Mouse (Mus musculus): ENCODE results near the gene N4bp1. TPM values are rescaled to one million over a fixed set of nuclear protein-coding genes. Genes with fewer than 3 reads are reported as not detected.

Gene N4bp1
- total RNA-seq, 2 experiments from 2014 or later, result 19.6 to 24.6 TPM

DNA sequence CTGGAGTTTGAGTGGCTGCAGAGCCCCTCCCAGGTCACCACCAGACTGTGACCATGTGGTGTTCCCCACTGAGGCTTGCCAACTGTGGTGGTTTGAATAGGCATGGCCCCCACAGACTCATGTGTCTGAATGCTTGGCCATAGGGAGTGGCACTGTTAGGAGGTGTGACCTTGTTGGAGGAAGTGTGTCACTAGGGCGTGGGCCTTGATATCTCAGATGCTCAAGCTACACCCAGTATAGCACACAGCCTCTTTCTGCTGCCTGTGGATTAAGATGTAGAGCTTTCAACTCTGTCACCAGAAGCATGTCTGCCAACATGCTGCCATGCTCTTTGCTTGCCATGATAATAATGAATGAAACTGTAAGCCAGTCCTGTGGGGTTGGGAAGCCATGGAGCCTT, 51.1 kb downstream of the N4bp1 start:
- intact Hi-C loops (cut with DNase I), result no loop called here
- no peak for DNase-seq

DNA sequence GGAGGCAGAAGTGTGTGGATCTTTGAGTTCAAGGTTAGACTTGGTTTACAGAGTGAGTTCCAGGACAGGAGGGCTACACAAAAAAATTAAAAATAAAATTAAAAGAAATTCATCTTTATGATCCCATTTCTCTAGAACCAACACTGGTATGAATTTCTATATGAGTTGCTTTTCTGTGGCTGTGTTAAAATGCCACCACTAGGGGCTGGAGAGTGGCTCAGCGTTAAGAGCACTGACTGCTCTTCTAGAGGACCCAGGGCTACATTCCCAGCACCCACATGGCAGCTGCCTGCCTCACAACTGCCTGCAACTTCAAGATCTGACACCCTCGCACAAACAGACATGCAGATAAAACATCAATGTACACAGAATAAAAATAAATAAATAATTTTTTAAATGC, 56.1 kb downstream of the N4bp1 start:
- DNase-seq, result no peak
- intact Hi-C loops (cut with DNase I), result no loop called here

DNA sequence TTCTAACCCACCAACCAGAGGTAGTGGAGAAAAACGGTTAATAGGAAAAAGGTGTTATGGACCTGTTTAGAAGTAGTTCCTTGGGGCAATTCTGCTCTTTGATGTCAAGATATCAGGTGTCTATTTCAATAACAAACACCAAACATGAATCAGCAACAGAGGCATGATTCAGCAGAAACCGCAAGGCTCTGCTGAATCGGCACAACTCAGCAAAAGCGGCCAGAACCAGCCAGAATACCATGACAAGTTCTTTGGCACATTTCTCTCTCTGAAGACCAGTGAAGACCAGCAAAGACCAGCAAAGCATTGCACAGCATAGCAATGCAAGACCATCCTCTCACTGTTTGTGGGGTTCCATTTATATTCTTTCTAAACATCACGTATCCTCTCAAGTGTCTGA, 57.9 kb downstream of the N4bp1 start:
- DNase-seq, result no peak
- intact Hi-C loops (cut with DNase I), result no loop called here

DNA sequence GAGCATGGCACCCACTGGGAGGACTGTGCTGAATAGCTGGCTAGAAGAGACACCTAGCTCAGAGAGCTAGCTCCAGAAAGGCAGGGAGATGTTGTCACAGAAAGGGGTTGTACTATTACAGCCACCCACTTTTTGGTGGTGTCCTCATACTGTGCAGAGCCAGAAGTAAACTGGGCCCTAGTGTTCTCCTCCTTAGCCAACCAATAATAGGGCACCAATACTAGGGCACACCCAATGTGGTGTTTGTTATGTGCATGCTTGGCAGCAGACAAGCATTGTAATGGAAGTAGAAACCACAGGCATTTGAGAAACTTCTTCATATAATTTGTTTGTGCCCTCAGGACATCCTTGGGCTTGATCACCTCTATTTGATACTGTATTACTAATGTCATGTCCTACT, 58.5 kb downstream of the N4bp1 start:
- intact Hi-C loops (cut with DNase I), result no loop called here
- DNase-seq, result no peak

DNA sequence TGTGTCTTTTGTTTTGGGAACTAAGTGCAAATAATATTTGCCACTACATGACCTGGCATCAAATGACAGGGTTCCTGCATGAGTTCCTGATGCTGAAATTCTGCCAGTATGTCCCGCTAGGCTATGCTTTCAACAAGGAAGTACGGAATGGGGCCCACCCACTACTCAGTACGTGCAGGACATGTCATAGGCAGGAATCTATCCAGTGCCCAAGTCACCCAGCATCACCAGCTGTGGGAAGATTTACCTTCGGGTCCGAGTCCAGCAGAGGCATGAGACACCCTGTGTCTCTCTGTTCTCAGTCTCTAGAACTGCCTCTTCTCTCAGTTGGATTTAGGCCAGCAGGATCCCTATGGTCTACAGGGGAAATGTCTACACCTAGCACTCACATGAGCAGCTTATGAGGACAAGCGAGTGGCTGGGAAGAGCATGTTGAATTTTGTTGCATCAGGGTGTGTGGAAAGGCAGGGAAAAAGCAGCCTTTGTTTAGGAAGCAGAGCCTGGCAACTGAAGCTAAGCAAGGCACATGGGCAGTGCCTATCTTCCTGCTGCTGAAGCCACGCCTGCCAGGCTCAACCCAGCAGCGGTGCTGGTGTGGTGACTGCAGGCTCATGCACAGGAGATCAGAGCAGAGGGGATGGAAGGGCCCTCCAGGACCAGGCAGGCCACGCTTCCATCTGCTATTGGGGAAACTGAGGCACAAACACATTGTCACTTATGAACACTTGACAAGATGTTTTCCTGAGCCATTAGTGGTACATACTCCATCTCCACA, 59.2 kb downstream of the N4bp1 start:
- intact Hi-C loops (cut with DNase I), result no loop called here
- DNase-seq, result no peak

DNA sequence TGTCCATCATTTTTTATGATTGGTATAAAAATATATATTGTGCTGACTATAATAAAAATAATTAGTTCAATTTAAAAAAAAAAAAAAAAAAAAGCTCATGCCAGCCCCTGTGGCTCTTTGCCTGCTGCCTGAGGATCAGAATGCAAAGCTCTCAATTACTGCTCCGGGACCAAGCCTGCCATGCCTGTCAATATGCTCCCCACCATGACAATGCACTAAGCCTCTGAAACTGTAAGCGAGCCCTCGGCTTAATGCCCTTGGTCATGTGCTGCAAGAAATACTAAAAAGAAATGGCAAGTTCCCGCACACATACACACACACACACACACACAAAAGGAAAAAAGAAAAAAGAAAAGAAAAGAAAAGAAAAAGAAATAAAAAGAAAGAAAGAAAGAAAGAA, 60.3 kb downstream of the N4bp1 start:
- intact Hi-C loops (cut with DNase I), result no loop called here
- no peak for DNase-seq

DNA sequence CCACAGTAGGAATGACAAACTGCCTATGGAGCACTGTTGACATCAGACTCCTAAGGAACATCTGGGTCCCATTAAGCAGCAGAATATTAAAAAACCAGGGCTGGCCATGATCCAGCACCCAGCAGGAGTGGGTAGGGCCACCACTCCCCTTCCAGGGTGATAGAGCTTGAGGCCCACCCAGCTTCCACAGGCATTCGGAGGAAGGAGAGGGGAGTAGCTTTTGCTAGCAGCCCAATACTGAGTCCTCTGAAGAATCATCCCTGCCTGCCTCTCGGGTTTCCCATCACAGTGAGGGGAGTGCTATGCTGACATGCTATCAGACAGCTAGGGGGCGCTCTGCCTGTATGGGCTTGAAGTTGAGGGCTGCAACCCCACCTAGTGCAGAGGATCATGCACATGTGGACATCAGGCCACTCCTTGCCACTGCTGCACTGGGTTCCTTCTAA, 64.3 kb downstream of the N4bp1 start:
- intact Hi-C loops (cut with DNase I), result no loop called here
- peak; percentile 46 to 67 for DNase-seq

DNA sequence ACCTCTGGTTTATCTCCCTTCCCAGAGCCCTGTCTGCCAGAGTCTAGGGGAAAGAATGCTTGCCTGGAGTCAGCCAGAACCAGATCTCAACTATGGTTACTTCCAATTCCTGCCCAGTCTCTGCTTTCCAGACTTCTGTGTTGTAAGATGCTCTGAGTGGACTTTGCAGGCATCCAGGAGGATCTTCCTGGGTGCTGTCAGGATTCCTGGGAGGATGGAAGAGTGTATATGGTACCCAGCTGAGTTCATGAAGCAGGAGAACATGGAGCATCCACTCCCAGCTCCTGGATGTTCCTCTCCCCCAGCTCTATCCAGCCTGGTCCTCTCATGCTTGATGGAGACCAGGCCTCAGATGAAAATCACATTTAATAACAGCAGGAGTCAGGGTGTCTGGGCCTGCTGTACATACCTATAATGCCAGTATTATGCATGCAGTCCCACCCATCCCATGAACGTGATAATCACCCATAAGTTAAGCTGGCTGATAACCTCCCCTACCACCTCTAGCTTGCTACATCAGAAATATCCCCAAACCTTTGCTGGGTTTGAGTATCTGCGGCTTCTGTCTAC, 64.8 kb downstream of the N4bp1 start:
- DNase-seq, result no peak
- intact Hi-C loops (cut with DNase I), result no loop called here

DNA sequence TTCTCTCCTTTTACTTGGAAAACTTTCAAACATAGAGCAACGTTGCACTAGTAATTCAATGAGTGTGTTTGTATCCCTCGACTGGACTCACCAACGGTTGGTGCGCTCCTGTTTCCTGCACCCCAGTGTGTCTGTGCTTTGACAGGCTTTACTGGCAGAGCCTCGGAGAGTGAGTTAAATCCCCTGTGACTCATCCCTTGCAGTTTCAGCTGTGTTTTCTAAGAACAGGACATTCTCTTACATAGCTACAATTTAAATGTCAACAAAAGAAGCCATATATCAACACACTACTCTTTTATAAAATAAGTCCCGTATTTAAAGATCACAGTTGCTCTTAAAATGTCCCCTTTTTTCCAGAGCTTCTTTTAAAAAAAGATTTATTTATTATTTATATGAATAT, 65.6 kb downstream of the N4bp1 start:
- no peak for DNase-seq
- intact Hi-C loops (cut with DNase I), result no loop called here

DNA sequence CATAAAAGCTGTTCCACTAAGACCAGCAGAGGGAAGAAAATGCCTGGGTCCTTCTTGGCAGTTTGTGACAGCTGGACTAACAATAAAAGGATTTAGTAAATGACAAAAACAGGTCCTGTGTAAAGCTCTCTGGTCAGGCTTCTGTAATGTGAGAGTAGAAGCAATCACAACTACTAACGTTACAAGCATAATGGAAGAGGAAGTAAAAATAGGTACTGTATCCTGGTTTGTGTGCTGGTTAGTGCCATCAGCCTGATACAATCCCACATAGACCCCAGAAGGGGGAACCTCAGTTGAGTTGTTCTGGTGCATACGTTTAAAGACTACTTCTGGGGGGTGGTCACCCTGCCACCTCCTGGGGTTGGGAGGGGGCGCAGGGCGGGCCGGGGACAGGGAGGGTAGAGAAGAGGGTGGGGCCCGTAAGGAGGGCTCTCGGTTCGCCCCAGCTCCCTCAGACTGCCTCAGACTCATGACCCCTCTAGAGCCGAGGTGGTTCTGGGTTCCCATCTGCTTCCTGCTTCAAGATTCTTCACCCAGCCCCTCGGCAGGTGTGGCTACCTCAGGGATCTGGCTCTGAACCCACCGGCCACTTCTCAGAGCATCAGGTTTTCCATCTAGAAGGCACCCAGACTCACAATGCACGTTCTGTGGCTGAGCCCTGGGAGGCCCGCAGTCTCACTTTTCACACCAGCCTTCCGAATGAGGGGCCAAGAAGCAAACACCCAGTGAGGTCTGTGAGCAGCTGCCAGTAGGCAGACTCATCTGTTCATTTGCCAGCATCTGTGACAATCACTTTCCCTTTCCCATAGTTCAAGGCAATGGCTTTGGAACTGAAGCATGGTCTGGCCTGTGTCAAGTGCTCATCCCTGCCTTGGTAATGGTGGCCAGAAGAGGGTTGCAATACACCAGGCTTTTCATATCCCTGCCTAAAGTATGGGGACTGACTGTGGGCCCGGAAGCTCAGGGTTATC, 75.8 kb downstream of the N4bp1 start:
- no peak for DNase-seq

DNA sequence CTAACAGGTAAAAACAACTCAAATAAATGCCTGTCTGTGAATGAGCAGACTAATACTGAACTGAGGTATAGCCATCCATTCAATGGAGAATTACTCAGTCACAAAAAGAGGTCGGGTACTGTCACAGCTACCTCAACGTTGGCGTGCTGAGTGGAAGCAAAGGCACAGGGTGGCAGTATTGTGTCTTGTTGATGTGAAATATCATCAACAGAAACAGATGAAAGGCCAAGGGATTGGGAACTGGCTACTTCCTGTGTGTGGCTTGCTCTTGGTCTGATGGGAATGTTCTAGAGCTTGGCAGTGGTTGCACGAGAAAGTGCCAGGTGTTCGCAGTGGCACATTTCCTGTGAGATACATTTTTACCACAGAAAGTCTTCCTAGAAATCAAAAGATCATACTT, 76.8 kb downstream of the N4bp1 start:
- peak in 1 of 2 experiments; percentile 21 for DNase-seq
- intact Hi-C loops (cut with DNase I), result no loop called here

More for the DNA sequence above, 75.8 kb downstream of the N4bp1 start:
- intact Hi-C loops (cut with DNase I), result no loop called here

DNA sequence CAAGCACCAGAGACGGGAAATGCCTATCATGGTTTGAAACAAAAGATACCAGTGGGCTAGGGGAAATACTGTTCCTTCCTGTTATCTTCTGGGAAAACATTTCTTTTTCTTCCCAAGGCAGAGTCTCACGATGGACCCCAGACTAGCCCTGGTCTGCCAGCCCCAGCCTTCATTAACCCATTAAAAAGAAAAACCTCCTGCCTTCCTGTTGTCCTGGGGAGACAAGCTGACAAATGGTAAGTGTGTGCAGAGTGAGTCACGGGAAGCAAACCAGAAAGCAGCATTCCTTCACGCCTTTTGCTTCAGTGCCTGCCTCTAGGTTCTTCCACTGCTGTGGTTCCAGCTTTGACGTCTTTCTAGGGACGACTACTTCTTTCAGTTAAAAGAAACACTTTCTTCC, 83.1 kb downstream of the N4bp1 start:
- intact Hi-C loops (cut with DNase I), result loop anchor here (5.0 kb wide), 1 partner anchor 100 kb away; no protein-coding TSS in a partner anchor
- DNase-seq, result no peak

DNA sequence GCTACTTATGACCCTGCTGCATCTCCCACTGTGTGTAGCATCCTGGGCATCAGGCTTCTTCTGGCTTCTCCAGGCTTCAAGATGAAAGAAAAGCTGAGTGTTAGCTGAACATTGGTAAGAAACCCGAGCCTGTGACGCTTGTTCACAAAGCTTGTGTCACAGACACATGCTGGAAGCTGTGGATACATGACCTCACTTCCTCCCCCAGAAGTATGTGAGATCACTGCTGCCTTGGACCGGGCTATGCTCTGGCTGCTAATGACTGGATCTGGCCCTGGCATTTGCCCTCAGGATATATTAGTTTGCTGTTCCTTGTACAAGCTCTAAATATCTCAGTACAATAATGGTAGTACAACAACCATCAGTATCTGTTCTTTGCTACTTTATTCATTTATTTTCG, 84.1 kb downstream of the N4bp1 start:
- intact Hi-C loops (cut with DNase I), result loop anchor here (5.0 kb wide), 1 partner anchor 101 kb away; no protein-coding TSS in a partner anchor
- no peak for DNase-seq

DNA sequence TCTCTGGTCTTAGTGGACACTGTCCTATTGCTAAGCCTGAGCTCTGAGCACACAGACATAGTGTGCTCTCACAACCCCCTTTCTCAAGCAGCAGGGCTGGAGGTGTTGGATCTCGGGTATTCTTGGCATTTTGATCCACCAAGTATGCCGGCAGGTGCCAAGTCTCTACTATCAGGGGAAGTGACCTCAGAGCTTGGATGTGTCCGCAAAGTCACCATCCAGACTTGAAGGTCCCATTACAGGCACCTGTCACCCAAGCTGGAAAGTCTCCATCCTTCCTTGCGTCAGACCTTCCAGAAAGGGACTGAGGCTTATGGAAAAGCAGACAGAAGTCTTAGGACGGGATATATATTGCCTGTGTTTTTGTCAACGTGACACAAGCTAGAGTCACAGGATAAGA, 86.9 kb downstream of the N4bp1 start:
- intact Hi-C loops (cut with DNase I), result no loop called here
- no peak for DNase-seq

DNA sequence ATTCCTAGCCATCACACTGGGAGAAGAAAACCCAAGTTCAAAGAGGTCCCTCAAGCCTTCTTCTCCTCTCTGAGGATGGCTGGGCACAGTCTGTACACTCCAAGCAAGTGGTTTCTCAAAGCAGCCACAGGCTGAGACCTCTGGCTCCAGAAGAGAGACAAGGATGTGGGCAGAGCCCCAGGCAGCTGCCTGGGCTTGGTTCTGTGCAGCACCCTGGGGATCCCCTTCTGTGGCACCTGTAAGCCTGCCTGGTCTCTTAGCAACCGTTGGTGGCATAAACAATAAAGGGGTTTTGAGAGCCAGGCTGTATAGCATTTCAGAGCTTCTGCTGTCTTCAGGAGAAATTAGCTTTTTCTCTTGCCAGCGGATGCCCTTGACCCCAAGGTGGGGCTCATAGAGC, 87.4 kb downstream of the N4bp1 start:
- no peak for DNase-seq
- intact Hi-C loops (cut with DNase I), result no loop called here

DNA sequence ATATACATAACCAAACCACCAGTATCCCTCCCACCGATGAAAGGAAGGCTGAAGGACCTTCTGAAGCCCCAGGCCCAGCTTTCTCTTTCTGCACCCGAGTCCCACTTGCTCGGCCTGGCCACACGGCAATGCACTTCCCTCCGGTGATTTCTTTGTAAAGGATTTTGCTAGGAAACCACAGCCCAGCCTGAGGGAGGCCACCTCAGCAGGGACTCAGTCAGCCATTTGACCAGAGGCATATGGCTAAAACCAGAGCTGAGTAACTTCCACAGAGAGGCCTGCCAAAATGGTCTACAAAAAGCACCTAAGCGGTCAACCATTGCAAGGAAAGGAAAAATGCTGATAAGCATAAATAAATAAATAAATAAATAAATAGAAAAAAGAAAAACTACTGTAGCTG, 90.3 kb downstream of the N4bp1 start:
- intact Hi-C loops (cut with DNase I), result no loop called here
- no peak for DNase-seq

DNA sequence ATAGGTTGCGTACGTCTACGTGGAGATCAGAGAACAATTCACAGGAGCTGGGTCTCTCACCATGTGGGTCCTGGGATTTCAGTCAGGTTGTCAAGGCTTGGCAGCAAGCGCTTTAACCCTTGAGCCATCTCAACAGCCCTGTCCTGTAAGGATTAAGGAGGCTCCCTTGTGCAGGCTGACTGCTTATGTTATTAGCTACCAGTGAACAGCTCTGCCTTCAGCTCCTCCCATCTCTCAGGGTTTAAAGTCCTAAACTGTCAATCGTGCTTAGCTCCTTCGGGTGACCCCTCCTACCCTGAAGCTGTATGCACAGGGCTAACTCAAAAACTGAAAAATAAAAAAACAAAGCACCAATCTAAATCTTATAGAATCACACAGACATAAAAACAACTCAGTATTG, 93.5 kb downstream of the N4bp1 start:
- DNase-seq, result no peak
- intact Hi-C loops (cut with DNase I), result no loop called here

DNA sequence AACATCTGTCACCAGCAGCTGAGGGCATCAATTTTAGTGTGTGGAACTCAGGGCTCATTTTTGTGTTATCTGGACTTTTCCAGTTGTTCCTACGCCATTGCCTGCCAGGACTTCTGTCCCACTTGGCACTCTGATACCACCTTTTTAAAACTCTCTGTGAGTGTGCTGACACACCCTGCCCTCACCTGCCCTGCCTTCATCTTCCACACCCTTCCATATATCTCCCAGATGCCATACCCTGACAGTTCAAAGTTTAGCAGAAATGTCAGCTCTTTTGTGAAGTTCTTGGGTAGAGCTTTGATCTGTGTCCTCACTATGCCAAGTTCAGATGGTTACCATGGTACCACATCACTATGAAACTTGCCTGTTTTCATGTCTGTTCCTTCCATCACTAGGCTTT, 95.5 kb downstream of the N4bp1 start:
- intact Hi-C loops (cut with DNase I), result no loop called here

DNA sequence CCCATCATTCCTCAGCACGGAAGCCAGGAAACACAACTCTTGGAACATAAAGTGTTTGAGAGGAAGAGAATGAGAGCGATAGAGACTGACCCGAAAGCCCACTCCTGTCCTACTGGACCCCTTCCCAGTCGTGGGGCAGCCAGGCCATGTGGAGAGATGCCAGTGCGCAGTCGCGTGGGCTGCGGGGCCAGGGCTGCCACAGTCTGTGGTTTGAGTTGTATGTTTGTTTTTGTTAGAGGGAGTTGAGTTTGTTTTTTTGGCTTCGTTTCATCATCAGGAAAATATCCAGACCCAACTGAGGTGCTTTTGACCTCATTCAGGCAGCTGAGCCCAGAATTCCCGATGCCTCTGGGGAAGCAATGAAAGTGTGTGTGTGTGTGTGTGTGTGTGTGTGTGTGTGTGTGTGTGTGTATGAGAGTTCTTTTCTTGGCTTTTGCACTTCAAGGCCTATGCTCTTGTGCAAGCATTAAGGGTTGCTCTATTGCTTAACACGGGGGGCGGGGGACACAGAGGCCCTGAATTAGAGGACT, 97.1 kb downstream of the N4bp1 start:
- DNase-seq, result peak; percentile 75 to 76
- intact Hi-C loops (cut with DNase I), result loop anchor here (2.0 kb wide), 2 partner anchors 43 to 115 kb away; partner anchors contain the start of genes Gm10638 and Siah1a

More for the DNA sequence above, 95.5 kb downstream of the N4bp1 start:
- DNase-seq, result no peak

DNA sequence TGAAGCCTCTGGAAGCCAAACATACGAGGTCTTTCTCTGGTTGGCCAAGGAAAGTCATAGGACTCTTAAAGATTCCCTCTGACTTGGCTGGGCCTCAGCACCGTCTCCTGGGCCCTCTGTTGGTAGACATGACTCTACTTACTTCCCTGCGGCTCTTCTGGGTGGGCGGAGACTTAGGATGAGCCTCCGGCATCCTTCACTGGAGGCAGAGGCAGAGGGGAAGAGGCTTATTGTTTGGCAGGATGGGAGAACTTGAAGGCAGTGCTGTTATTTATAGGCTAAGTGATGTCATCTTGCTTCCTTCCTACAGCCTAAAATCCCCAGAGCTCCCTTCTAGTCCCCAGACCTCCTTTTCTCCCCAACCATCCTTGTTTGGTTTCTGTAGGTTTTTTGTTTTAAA, 98.6 kb downstream of the N4bp1 start:
- peak in 1 of 2 experiments; percentile 40 for DNase-seq
- intact Hi-C loops (cut with DNase I), result loop anchor here (2.0 kb wide), 2 partner anchors 42 to 116 kb away; partner anchors contain the start of genes Gm10638 and Siah1a

DNA sequence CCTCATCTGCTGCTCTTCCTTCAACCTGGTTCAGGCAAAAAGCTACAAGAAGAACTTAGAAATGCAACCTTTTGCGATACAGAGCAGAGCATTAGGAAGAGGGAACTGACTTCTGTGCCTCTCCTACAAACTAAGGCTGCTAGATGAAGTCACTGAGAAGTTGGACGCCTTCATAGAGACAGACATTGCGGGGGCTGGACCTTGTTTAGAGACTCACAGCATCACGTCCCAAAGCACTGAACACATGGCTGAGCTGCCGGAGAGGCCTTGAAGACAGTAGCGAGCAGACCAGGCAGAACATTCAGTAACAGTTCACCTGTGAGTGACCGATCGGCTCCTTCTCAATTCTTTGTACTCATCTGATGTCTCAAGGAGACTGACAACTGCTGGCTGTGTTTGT, 104.0 kb downstream of the N4bp1 start:
- DNase-seq, result no peak
- intact Hi-C loops (cut with DNase I), result no loop called here

Data from heart, postnatal 10 days (tissue).